Mouse (Mus musculus): ENCODE measurements around the gene Arfgap3.

DNA sequence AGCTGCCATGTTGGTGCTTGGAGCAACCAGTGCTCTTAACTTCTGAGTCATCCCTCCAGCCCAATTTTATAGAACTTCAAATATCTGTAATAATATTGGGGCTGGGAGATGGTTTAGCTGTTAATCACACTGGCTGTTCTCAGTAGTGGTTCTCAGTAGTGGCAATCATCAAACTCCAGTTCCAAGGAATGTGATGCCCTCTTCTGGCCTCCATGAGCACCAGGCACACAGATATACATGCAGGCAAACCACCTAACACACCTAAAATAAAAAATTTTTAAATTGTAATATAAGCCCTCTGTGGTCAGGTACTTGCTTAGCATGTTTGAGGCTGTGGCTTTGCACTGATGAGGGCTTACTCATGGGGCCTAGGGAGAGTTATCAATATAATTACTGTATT lies 15.7 kb upstream of the Arfgap3 start:
- TF ChIP-seq CTCF (IDR thresholded peaks at IDR 0.05; ENCODE audit: control insufficient read depth, insufficient read depth, insufficient replicate concordance, low read depth, low read length) (no peak), POLR2A (IDR thresholded peaks at IDR 0.05; ENCODE audit: control insufficient read depth, low read depth, low read length) (no peak)
